Mouse (Mus musculus) ES-Bruce4 (cell line): ENCODE data around the gene Wnt5b.

Experiments
- CTCF ChIP-seq: IDR thresholded peaks from one replicate; pipeline ENCODE4 v1.8.1; 2011; ENCODE audit warnings: low read depth, low read length
- EP300 ChIP-seq: IDR thresholded peaks from 2 replicates; pipeline ENCODE4 v1.6.1; 2011; ENCODE audit warnings: low read depth, low read length; ENCODE audit not compliant: insufficient read depth
- POLR2A ChIP-seq: IDR thresholded peaks from one replicate; pipeline ENCODE4 v1.8.1; 2011; ENCODE audit warnings: low read length; ENCODE audit not compliant: insufficient read depth

DNA sequence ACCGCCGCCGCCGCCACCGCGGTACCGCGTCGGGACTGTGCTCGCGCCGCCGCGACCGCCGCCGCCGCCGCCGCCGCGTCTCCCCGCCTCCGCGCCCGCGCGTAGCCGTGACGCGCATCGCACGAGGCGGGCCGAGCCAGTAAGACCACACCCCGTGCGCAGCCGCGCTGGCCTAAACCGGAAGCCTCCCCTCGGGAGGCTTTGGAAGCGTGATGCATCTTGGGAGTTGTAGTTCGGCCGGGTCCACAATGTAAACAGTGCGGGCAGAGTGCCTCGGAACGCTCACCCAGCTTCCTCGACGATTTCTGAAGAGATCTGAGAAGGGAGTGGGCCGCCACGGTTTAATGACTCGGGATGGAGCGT is 155.5 kb downstream of the Wnt5b start:
- no peak for TF ChIP-seq CTCF
- TF ChIP-seq POLR2A = no peak
- no peak for TF ChIP-seq EP300
